Mouse (Mus musculus) heart, postnatal 10 days (tissue): ENCODE measurements around the gene 1700003E16Rik. TPM values are rescaled to one million over a fixed set of nuclear protein-coding genes. Genes with fewer than 3 reads are reported as not detected.

Experiments used
- DNase-seq, 2 experiments: peaks; one replicate each; pipeline ENCODE4 v3.0.0; 2021
- intact Hi-C: fragments of 180-260 bp; cut with DNase I; formaldehyde crosslinking; loops from one replicate; pipeline ENCODE4 v1.15.1; 2025
- total RNA-seq, 2 experiments: library from RNA; stranded (reverse); gene quantifications; 2 replicates each; pipeline ENCODE4 v1.2.3; 2021

1700003E16Rik gene
- total RNA-seq, 2 experiments from 2014 or later, result 0.12 TPM; not detected in 1

- peak; percentile 94 to 97 for DNase-seq
- intact Hi-C loops, result loop anchor here (5.0 kb wide), 1 partner anchor 142 kb away; no protein-coding TSS in a partner anchor
Observed at GRCm38 (mm10) chr6:83124851-83125312, 31.3 kb upstream of the 1700003E16Rik start.

GRCm38 (mm10) chr6:83125331-83125730 is 30.9 kb upstream of the 1700003E16Rik start, which contains the start of gene Ino80b:
Ino80b (minus strand) TSS chr6:83125431.
- DNase-seq, result no peak
- intact Hi-C loops, result no loop called here

GRCm38 (mm10) chr6:83127419-83127818 is 28.8 kb upstream of the 1700003E16Rik start:
- intact Hi-C loops, result no loop called here
- no peak for DNase-seq

GRCm38 (mm10) chr6:83131469-83132034 is 24.7 kb upstream of the 1700003E16Rik start:
- peak in 1 of 2 experiments; percentile 30 for DNase-seq
- intact Hi-C loops, result no loop called here

GRCm38 (mm10) chr6:83132176-83132919 is 23.9 kb upstream of the 1700003E16Rik start:
- intact Hi-C loops, result no loop called here
- no peak for DNase-seq

- intact Hi-C loops, result no loop called here
- no peak for DNase-seq
Observed at GRCm38 (mm10) chr6:83134226-83134625, 22.0 kb upstream of the 1700003E16Rik start.

- DNase-seq, result no peak
Observed at GRCm38 (mm10) chr6:83134951-83135513, 21.2 kb upstream of the 1700003E16Rik start, which contains the start of gene Rtkn. Rtkn (plus strand) TSS chr6:83135463.

GRCm38 (mm10) chr6:83135571-83136161 is 20.5 kb upstream of the 1700003E16Rik start:
- DNase-seq, result peak; percentile 52 to 55
- intact Hi-C loops, result no loop called here

More at GRCm38 (mm10) chr6:83134951-83135513, 21.2 kb upstream of the 1700003E16Rik start, which contains the start of gene Rtkn:
- intact Hi-C loops, result no loop called here

GRCm38 (mm10) chr6:83136291-83136880 is 19.8 kb upstream of the 1700003E16Rik start:
- intact Hi-C loops, result no loop called here
- DNase-seq, result peak in 1 of 2 experiments; percentile 37

- intact Hi-C loops, result no loop called here
- peak; percentile 86 for DNase-seq
Observed at GRCm38 (mm10) chr6:83136881-83137575, 19.2 kb upstream of the 1700003E16Rik start.

GRCm38 (mm10) chr6:83137576-83137950 is 18.6 kb upstream of the 1700003E16Rik start:
- intact Hi-C loops, result no loop called here
- peak; percentile 94 to 95 for DNase-seq

GRCm38 (mm10) chr6:83138056-83138455 is 18.1 kb upstream of the 1700003E16Rik start:
- DNase-seq, result no peak

GRCm38 (mm10) chr6:83140044-83140443 is 16.2 kb upstream of the 1700003E16Rik start:
- intact Hi-C loops, result no loop called here
- no peak for DNase-seq

More at GRCm38 (mm10) chr6:83138056-83138455, 18.1 kb upstream of the 1700003E16Rik start:
- intact Hi-C loops, result no loop called here

- intact Hi-C loops, result loop anchor here (2.0 kb wide), 1 partner anchor 15 kb away; the partner anchor contains the start of genes 1700003E16Rik and Wdr54
- peak in 1 of 2 experiments; percentile 41 for DNase-seq
Observed at GRCm38 (mm10) chr6:83141636-83142035, 14.6 kb upstream of the 1700003E16Rik start.

- peak; percentile 48 to 54 for DNase-seq
- intact Hi-C loops, result loop anchor here (2.0 kb wide), 1 partner anchor 15 kb away; the partner anchor contains the start of genes 1700003E16Rik and Wdr54
Observed at GRCm38 (mm10) chr6:83142211-83142731, 13.9 kb upstream of the 1700003E16Rik start.

GRCm38 (mm10) chr6:83142886-83143285 is 13.3 kb upstream of the 1700003E16Rik start:
- intact Hi-C loops, result loop anchor here (2.0 kb wide), 1 partner anchor 14 kb away; the partner anchor contains the start of genes 1700003E16Rik and Wdr54
- DNase-seq, result no peak

- DNase-seq, result no peak
- intact Hi-C loops, result no loop called here
Observed at GRCm38 (mm10) chr6:83145209-83145608, 11.0 kb upstream of the 1700003E16Rik start.

GRCm38 (mm10) chr6:83145805-83146204 is 10.4 kb upstream of the 1700003E16Rik start:
- DNase-seq, result no peak
- intact Hi-C loops, result no loop called here

GRCm38 (mm10) chr6:83147280-83147679 is 8.9 kb upstream of the 1700003E16Rik start:
- DNase-seq, result no peak

More at GRCm38 (mm10) chr6:83147280-83147679, 8.9 kb upstream of the 1700003E16Rik start:
- intact Hi-C loops, result no loop called here
